Mouse (Mus musculus) lung, adult 2 months (tissue): ENCODE measurements around the gene Szrd1.

Experiments
- CTCF ChIP-seq: fragments of 200-500 bp; IDR thresholded peaks from 2 replicates; pipeline ENCODE4 v1.5.1; 2011; ENCODE audit warnings: mild to moderate bottlenecking, low read length, control low read depth; ENCODE audit not compliant: insufficient read depth
- POLR2A ChIP-seq: fragments of 200-500 bp; IDR thresholded peaks from 2 replicates; pipeline ENCODE4 v1.6.1; 2011; ENCODE audit warnings: low read depth, mild to moderate bottlenecking, control low read depth, low read length, borderline replicate concordance; ENCODE audit errors: extremely low read depth

DNA sequence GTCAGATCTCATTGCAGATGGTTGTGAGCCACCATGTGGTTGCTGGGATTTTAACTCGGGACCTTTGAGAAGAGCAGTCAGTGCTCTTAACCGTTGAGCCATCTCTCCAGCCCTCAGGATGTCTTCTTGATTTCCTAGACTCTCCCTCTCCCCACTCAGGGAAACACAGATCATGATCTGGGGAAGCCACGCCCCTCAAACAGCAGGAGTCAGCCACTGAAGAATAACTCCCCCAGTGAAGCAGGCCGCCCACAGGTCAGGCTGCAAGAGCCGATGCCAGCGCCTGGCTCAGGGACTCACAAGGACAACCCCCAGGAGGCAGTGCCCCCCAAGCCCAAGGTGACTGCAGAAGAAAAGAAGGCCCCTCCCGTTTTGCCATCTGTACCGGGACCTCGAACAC, 42.9 kb downstream of the Szrd1 start:
- TF ChIP-seq POLR2A (no peak), CTCF (no peak)
